ENCODE assay signal across 8 mouse cellular contexts in the genomic region with DNA sequence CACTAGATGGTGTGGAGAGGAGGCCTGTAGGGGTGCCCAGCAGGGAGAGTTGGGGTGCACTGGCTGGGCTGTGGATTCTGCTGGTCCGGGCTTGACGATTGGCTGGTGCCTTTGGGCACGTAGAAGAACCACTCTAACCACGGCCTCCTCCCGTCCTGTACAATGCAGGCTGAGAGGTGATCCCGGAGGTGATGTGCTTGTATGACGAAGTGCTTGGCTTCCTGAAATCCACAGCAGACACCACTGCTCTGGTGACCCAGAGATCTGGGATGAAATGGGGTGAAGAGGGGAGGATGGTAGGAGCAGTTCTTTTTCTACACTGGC. TPM values are rescaled to one million over a fixed set of nuclear protein-coding genes. Genes with fewer than 3 reads are reported as not detected.
DNase-seq lines count a peak whose midpoint lies in the region; ATAC-seq lines count a peak whose summit lies in the region.

No protein-coding gene starts in this region.

- no peak for ATAC-seq in liver, embryonic 11.5 days (replicated peaks; ENCODE audit: low FRiP score)
- ATAC-seq in embryonic facial prominence, embryonic 12.5 days (ENCODE audit: insufficient number of reproducible peaks, insufficient read depth, low FRiP score, low TSS enrichment), result 0 out of 2 replicates have a peak, but pooled peaks have one; percentile 16
- ATAC-seq in intestine, embryonic 16.5 days, result no peak
- no peak for ATAC-seq in neural tube, embryonic 14.5 days (ENCODE audit: low read depth)
- ATAC-seq in megakaryocyte progenitor cell, adult 5-6 weeks (replicated peaks; ENCODE audit: poor library complexity), result no peak

- peak overlapping the region; percentile 97 for H3K4me2 ChIP-seq in liver, embryonic 11.5 days
- peak overlapping the region; percentile 85 for H3K4me2 ChIP-seq in embryonic facial prominence, embryonic 12.5 days (replicated peaks)
- H3K4me2 ChIP-seq in intestine, embryonic 16.5 days (ENCODE audit: low read depth, low read length), result peak overlapping the region; percentile 98
- peak overlapping the region; percentile 90 for H3K4me2 ChIP-seq in neural tube, embryonic 14.5 days (ENCODE audit: low read depth, low read length)

- H3K27me3 ChIP-seq in liver, embryonic 11.5 days (replicated peaks; ENCODE audit: control insufficient read depth, insufficient read depth, low read length), result no peaks in the 10 kb centered on the region; the same call in 1 of the 2 replicates
- no peaks in the 10 kb centered on the region for H3K27me3 ChIP-seq in embryonic facial prominence, embryonic 12.5 days
- no peaks in the 10 kb centered on the region for H3K27me3 ChIP-seq in intestine, embryonic 16.5 days (replicated peaks; ENCODE audit: control insufficient read depth, insufficient read depth, low read length)
- no peaks in the 10 kb centered on the region for H3K27me3 ChIP-seq in neural tube, embryonic 14.5 days (ENCODE audit: control insufficient read depth, insufficient read depth, low read length)

- peaks cover 33% of the 10 kb centered on the region for H3K4me1 ChIP-seq in liver, embryonic 11.5 days (replicated peaks; ENCODE audit: control insufficient read depth, insufficient read depth, low read length)
- peaks cover 35% of the 10 kb centered on the region for H3K4me1 ChIP-seq in embryonic facial prominence, embryonic 12.5 days
- H3K4me1 ChIP-seq in intestine, embryonic 16.5 days (ENCODE audit: control insufficient read depth, insufficient read depth, low read length), result peaks cover 41% of the 10 kb centered on the region
- H3K4me1 ChIP-seq in neural tube, embryonic 14.5 days (ENCODE audit: control insufficient read depth, insufficient read depth, low read length), result peaks cover 47% of the 10 kb centered on the region

- peaks cover 6% of the 10 kb centered on the region; the same call in 1 of the 2 replicates for H3K36me3 ChIP-seq in liver, embryonic 11.5 days (ENCODE audit: control insufficient read depth, insufficient read depth, low read length)
- H3K36me3 ChIP-seq in embryonic facial prominence, embryonic 12.5 days, result peaks cover 24% of the 10 kb centered on the region
- H3K36me3 ChIP-seq in intestine, embryonic 16.5 days (ENCODE audit: control insufficient read depth, insufficient read depth, low read length), result no peaks in the 10 kb centered on the region; the same call in 1 of the 2 replicates
- peaks cover 5% of the 10 kb centered on the region for H3K36me3 ChIP-seq in neural tube, embryonic 14.5 days (ENCODE audit: control insufficient read depth, insufficient read depth, low read length)

- no peak for DNase-seq in liver, embryonic 11.5 days (ENCODE audit: low spot score)
- DNase-seq in liver, result no peak
- no peak for DNase-seq in spleen, adult 18-20 months
- DNase-seq in layer of hippocampus, postnatal 36 days, result no peak

- peak overlapping the region; percentile 65 for H3K4me3 ChIP-seq in liver, embryonic 11.5 days (ENCODE audit: low read depth, low read length)
- H3K4me3 ChIP-seq in embryonic facial prominence, embryonic 12.5 days, result peak overlapping the region; percentile 63
- H3K4me3 ChIP-seq in intestine, embryonic 16.5 days (ENCODE audit: low read length), result peak overlapping the region; percentile 33
- peak overlapping the region; percentile 64 for H3K4me3 ChIP-seq in neural tube, embryonic 14.5 days (ENCODE audit: low read depth, low read length)

- H3K27ac ChIP-seq in liver, embryonic 11.5 days (ENCODE audit: low read depth, low read length), result no peak overlapping the region
- H3K27ac ChIP-seq in embryonic facial prominence, embryonic 12.5 days, result no peak overlapping the region
- no peak overlapping the region for H3K27ac ChIP-seq in intestine, embryonic 16.5 days (ENCODE audit: low read length)
- H3K27ac ChIP-seq in neural tube, embryonic 14.5 days (ENCODE audit: low read depth, low read length), result peak overlapping the region; percentile 60

- H3K9me3 ChIP-seq in liver, embryonic 11.5 days (ENCODE audit: control insufficient read depth, low read length), result no peaks in the 10 kb centered on the region
- H3K9me3 ChIP-seq in embryonic facial prominence, embryonic 12.5 days, result no peaks in the 10 kb centered on the region
- H3K9me3 ChIP-seq in intestine, embryonic 16.5 days (ENCODE audit: control insufficient read depth, low read length), result no peaks in the 10 kb centered on the region
- no peaks in the 10 kb centered on the region for H3K9me3 ChIP-seq in neural tube, embryonic 14.5 days (ENCODE audit: control insufficient read depth, low read length)

- H3K9ac ChIP-seq in liver, embryonic 11.5 days (ENCODE audit: low read depth, low read length), result no peak overlapping the region
- H3K9ac ChIP-seq in embryonic facial prominence, embryonic 12.5 days, result peak overlapping the region; percentile 73
- H3K9ac ChIP-seq in intestine, embryonic 16.5 days (ENCODE audit: low read depth, low read length), result peak overlapping the region; percentile 52
- peak overlapping the region; percentile 82 for H3K9ac ChIP-seq in neural tube, embryonic 14.5 days (replicated peaks; ENCODE audit: low read depth, low read length)

- 41% methylated on average over 7 of the region's 7 CpGs for WGBS in liver, embryonic 11.5 days
- 6% methylated on average over 7 of the region's 7 CpGs for WGBS in embryonic facial prominence, embryonic 12.5 days
- WGBS in intestine, embryonic 16.5 days, result 27% methylated on average over 7 of the region's 7 CpGs
- 8% methylated on average over 7 of the region's 7 CpGs for WGBS in neural tube, embryonic 14.5 days

RNA-seq across cellular contexts. Expression of a gene that starts 36.4 kb away (rescaled TPM):
- polyA plus RNA-seq in liver, embryonic 11.5 days (2014; fragmentation: Nextera tagmentation; extraction: Ambion mirVana), result 18.6 and 24.2 TPM in 2 replicates
- polyA plus RNA-seq in embryonic facial prominence, embryonic 12.5 days (2016; fragmentation: Nextera tagmentation; extraction: Ambion mirVana), result 35.6 and 36.4 TPM in 2 replicates
- 12.4 and 12.5 TPM in 2 replicates for polyA plus RNA-seq in intestine, embryonic 16.5 days (2015; fragmentation: Nextera tagmentation; extraction: Ambion mirVana)
- polyA plus RNA-seq in neural tube, embryonic 14.5 days (2014; fragmentation: Nextera tagmentation; extraction: Ambion mirVana), result 34.1 and 35.7 TPM in 2 replicates
- total RNA-seq in megakaryocyte progenitor cell, adult 5-6 weeks (2015), result 26.8 and 35.7 TPM in 2 replicates
- 10.8 and 11.7 TPM in 2 replicates for total RNA-seq in megakaryocyte progenitor cell, adult 5-6 weeks (2017)
- total RNA-seq in layer of hippocampus, postnatal 36 days (2021), result 10 to 100 TPM; 67.9 to 76.3 TPM
